Mouse (Mus musculus) G1E (cell line): ENCODE results near the gene Ptprq.

ENCODE experiments used
- CTCF ChIP-seq: IDR thresholded peaks from 2 replicates; pipeline ENCODE4 v1.5.1; 2012; ENCODE audit warnings: low read depth, low read length, inconsistent platforms, mixed read lengths
- TAL1 ChIP-seq: conservative IDR thresholded peaks from 2 replicates; pipeline ENCODE4 v1.6.1; 2012; ENCODE audit warnings: low read depth, low read length, inconsistent platforms, mixed read lengths

DNA sequence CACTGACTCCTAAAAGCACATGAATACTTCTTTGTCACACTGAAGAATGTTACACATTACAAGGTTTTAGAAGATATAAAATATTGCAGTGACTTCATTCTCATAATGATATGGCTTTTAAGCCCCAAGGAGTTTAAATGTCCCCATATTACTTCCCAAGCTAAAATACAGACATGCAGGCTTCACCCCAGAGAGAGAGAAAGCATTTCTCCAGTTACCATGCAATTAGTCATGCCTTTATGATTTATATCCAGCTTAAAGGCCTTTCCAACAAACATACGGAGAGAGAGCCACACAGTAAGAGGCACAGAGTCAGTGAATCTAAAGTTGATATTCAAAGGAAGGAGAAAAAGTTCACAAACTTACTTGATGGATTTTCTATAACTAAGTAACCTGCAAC is 176.8 kb downstream of the Ptprq start:
- no peak for TF ChIP-seq CTCF
- no peak for TF ChIP-seq TAL1
